Mouse (Mus musculus) fibroblast of lung, adult 2 months (primary cell): ENCODE measurements around the gene Sycp3.
"Not testable (repeated sequence)": the region's sequence is repeated elsewhere in the genome, so short reads cannot be mapped to it uniquely, and the experiment has no call there.

Source experiments
- DNase-seq: peaks from one replicate; pipeline ENCODE4 v3.0.0-alpha.2; 2011; ENCODE audit warnings: low read depth

Sycp3 gene

DNA sequence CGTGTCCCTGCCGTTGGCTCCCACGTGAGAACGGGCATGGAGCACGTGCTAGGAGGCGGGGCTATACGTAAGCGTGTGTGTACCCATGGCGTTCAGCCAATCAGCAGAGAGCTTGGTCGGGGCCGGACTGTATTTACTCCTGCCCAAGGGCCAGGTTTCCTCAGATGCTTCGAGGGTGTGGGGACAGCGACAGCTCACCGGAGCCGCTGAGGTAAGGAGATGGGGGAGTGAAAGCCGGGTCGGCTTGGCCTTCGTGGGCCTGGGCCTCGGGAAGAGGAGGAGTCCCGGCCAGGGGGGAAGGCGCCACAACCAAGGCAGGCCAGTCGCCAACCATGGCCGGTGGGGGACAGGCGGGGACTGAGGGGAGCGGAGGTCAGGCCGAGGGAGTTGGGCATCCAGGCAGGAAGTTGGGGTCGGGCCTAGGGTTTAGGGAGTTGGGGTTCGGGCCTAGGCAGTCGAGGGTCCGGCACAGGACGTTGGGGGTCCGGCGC, at the start of gene Sycp3:
Sycp3 (plus strand) TSS at position 68 of the 491 bp plus-strand sequence.
- no peak for DNase-seq

DNA sequence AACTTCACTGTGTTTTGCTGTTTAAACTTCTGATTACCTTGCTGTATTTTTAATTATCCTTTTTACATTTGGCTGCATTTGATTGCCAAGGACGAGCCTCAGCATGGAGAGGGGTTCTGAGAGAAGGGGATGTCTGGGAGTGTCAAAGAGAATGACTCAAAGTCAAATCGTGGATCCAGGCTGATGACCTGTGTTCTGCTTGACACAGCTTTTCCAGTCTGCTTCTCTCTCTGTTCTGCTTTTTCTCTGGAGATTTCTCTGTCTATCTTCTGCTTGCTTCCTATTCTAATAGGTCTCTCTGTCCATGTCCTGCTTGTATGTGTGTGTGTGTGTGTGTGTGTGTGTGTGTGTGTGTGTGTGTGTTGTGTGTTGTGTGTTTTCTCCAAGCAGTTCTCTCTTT, 49.6 kb upstream of the Sycp3 start:
- no peak for DNase-seq

- no peak for DNase-seq
Observed at GRCm38 (mm10) chr10:88412290-88412995, 46.9 kb upstream of the Sycp3 start.

- no peak for DNase-seq
Observed at GRCm38 (mm10) chr10:88417686-88418085, 41.7 kb upstream of the Sycp3 start.

DNA sequence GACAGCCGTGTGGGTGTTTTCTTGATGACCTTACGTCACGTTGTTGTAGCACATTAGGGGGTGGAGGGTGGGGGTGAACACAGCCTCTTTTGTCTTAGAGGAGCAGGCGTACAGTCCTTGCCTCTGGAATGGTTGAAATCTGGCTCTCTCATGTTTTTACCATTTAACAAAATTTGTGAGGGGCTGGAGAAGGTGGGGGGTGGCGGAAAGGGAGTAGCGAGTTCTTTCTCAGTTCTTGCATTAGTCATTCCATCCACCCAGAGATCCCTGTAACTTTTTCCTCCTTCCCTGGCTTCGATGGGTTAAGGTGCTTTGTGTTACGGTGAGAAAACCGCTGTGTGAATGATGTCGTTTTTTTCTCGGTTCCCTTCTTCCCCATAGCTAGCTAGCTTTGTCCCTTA, 39.2 kb upstream of the Sycp3 start:
- peak; percentile 65 for DNase-seq

DNA sequence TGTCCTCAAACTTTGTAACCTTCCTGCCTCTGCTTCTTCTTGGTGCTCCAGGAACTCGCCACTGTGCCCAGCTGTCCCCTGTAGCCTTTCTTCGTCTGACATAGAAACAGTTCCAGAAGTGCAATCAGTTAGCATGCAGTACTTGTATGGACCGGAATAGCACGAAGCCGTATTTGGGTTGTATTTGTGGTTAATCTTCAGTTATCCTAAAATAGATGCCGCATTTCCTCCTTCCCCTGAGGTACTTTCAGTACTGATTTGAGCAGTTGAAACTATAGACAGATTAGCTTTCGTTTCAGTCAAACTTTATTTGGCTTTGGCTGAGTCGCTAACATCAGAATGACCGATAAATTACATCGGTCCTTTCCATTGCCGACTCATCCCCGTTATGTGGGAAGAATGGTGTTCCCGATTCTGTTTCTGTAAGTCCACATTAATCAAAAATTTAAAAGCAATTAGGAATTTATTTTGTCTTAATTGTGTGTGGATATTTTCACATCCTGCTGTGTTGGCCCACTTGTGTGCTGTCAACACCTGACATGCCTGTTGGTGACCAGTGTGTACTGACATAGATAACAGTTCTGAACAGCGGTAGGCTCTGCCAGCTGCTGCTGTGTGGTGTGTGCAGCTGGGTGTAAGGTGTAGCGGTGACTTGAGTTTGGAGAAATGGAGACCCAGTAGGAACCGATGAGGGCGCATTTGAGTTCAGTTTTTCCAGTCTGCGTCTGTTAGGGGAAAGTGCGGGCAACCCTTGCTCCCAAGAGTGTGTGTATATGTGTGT, 38.5 kb upstream of the Sycp3 start:
- no peak for DNase-seq

DNA sequence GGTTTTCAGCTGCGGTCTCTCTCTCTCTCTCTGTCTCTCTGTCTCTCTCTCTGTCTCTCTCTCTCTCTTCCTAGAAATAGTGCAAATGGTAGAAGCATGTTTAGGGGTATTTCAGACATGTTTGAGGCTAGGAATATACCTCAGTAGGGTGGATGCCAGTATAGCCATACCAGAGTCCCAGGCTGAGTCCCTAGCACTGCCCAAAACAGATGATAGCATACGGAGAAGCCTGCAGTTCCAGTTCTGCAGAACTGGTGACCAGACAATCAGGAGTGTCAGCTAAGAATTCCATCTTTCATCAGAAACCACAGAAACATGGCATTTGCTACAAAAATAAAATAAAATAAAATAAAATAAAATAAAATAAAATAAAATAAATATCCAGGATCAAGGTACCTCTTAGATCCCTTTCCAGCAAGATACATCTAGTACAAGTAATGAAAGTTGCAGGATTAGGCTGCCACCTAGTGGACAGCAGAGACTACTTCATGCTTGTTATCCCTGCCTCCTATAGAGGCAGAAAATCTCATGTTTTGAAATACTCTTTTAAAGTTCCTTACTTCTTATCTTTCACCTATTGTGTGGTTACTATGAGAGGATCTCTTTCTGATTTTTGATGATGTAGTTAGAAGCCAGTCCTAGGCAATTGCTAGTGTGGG, 33.1 kb upstream of the Sycp3 start:
- peak; percentile 54 for DNase-seq

- DNase-seq = no peak
Observed at GRCm38 (mm10) chr10:88426896-88427295, 32.5 kb upstream of the Sycp3 start.

DNA sequence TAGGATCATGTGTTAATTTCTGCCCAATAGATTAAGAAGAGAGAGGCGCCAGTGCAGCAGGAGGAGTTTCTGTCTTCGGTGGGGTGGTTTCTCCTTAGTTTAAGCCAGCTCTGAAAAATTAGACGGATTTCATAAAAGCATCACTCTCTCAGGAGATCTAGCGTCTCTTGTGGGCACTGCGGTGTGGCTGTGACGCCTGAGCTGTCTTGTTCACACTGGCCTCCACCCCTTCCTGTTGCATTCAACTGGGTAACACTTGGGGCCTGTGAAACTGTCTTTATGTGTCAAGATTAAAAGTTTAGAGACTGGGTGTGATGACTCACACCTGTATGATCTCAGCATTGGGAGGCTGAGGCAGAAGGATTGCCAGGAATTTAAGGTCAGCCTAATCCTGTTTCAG, 31.4 kb upstream of the Sycp3 start:
- no peak for DNase-seq

- no peak for DNase-seq
Observed at GRCm38 (mm10) chr10:88441224-88441623, 18.1 kb upstream of the Sycp3 start.

DNA sequence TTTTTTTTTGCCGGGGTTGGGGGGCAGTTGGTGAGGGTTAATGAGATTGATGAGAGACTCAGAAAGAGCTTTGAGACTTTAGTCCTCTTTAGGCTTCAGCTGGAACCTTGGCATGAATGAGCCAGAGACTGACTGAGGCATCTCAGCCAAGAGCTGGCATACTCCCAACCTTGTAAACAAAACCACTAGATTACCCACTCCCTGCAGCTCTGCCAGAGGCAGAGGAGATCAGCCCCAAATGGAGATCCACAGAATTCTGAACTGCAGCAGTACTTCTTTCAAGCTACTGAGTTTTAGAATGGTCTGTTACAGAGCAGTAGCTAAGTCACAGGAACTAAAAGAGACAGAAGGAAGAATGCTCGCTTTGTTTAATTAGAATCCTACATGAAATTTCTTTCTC, 8.1 kb upstream of the Sycp3 start:
- peak; percentile 65 for DNase-seq

- DNase-seq = peak; percentile 19
Observed at GRCm38 (mm10) chr10:88451990-88452389, 7.4 kb upstream of the Sycp3 start.

DNA sequence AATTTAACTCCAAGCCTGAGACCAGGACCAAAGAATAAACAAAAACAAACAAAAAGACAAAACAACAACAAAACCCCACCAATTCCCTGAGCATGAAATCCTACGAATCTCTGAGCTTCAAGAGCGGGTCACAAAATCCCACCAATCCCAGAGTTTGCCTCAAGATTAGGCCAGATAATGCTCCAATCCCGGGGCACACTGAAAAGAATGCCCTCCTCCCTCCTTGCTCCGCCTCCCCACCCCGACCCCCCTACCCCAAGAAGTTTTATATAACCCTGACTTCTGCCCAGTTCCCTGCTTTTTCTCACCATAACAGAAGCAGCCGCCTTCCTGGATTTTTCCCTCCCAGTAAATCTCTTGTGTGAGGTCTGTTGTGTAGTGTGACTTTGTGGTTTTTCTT, 1.6 kb upstream of the Sycp3 start:
- DNase-seq = no peak

DNA sequence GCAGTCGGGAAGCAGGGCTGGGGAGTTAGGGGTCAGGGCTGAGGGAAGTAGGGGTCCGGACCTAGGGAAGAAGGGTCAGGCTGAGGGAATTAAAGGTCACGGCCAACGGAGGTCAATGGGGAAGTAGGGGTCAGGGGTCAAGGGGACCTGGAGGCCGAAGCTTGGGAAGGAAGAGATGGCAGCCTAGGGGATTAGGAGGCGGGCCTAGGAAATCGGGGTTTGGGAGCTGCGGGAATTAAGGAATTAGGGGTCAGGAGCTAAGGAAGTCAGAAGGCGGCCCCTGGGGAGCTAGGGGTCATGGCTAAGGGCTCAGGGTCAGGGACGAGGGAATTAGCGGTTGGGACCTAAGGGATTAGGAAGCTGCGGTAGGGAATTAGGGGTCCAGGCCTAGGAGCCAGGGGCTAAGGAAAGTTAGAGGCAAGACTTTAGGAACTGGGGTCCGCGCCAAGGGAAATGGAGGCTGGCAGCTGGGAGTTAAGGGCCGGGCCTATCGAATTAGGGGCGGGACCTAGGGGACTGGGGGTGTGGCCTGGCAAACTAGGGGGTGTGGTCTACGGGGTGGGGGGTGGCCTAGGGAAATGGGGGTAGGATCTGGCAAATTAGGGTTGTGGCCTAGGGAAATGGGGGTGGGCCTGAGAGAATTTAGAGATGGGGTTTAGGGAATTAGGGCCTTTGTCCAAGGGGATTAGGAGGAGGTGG, 902 bp downstream of the Sycp3 start:
- no peak for DNase-seq

GRCm38 (mm10) chr10:88482866-88483265, 23.5 kb downstream of the Sycp3 start:
- DNase-seq = not testable (repeated sequence)

DNA sequence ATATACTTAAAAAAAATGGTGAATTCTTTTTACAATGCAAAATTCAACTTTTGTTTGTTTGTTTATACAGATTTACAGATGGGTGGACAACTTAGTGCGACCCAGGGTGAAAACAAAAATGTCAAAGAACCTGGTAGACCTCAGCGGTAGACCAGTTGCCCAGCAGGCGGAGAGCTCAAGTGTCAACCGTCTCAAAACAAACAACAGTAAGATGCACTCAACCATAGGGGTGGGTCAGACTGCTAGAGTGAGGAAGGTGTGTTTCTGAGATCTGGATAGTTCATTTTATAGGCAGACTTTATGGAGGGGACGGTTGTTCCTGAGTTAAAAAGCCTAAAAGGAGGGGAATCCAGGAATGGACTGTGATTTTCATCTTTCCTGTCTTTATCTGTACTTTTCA, 29.3 kb downstream of the Sycp3 start:
- DNase-seq = no peak

- DNase-seq = no peak
Observed at GRCm38 (mm10) chr10:88491632-88492031, 32.3 kb downstream of the Sycp3 start.

DNA sequence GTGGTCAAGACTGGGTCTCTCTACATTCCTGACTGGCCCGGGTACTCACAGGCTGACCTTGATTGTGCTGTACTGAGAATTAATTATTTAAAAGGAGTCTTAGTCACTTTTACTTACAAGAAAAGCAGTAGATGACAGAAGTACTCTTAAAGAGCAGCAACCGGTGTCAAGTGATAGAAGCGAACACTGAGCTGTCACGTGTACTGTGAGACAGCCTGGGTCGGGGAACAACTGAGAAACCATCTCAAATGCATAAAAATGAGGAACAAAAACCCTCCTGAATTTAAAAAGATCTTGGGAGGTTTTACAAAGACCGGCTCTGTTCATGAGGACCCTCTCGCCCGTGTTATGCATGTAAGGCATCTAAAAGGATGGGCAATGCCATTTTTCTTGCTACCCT, 33.3 kb downstream of the Sycp3 start:
- DNase-seq = no peak

DNA sequence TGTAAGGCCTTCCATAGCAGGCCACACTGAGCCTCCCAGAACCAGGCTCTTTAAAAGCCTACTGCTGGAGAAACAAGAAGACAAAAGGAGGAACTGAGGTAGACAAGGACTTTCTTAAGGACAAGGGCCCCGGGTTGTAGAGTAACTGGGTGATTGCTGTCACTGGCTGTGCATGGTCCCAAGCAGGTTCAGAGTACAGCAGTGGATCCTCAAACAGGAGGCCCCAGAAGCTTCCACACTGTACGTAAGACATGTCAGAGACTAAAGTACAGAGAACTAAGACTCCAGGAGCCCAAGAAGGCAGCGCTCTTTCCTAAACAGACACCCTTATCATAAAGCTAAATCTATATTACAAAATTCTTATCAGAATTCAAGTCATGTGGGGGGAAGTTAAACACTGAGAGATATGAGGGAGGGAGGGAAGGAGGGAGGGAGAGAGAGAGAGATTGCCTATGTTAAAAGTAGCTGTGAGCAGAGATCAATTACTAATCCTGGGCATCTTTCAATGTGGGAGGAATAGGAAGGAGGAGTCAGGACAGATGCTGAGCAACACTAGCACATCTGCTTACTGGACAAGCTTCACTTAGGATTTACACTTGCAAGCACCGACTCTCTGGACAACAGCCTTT, 35.7 kb downstream of the Sycp3 start:
- no peak for DNase-seq

DNA sequence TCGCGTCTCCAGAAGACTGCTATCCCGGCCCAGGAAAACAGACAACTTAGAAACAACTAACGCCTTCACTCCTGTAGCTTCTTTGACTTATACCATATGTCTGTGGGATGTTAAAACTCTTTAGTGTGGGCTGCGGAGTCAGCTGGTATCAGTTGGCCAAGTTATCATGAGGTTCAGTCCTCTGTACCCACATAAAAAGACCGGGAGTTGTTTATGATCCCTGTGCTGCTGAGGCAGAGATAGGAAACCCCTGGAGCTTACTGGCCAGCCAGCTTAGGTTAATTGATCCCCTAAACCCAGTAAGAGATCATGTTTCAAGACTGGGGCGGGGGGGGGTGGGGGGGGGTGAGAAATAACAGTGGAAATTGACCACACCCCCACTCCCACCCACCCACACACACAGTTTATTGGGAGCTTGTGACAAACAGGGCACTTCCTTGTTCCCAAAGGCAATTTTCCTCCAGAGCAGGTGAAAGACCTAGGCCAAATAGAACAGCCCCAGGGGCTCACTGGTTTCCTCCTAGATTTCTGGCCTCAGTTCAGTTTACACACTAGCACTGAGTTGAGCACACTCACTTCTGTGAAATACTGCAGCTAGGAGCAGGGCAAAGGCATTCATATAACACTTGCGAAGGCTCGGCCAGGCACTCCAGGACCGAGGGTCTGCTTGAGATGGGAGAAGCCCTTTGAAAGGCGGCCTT, 37.6 kb downstream of the Sycp3 start:
- DNase-seq = no peak

DNA sequence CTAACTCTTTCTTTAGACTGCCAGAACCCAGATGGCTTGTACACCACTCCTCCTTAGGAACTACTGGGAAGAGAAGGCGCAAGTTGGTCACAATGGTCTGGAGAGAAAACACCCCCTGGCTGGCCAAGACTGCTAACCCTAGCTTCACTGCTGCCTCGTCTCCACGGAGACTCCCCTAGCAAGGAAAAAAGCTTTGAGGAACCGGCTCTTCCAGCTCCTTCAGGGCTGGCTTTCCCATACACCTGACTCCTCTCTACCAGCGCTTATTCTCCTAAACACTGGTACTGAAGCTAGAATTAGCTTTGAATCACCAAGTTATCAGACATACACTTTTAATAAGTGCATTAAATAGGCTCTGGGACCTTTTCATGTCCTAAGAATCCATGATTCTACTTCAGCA, 40.6 kb downstream of the Sycp3 start:
- no peak for DNase-seq
